Mouse (Mus musculus): ENCODE measurements around the gene Tssc4. TPM values are rescaled to one million over a fixed set of nuclear protein-coding genes. Genes with fewer than 3 reads are reported as not detected.
A peak's percentile ranks its signal among the peaks of the same experiment; 100 is the strongest.

The Tssc4 gene
- polyA plus RNA-seq, 1 experiment from 2014 or later = 94.5 TPM

DNA sequence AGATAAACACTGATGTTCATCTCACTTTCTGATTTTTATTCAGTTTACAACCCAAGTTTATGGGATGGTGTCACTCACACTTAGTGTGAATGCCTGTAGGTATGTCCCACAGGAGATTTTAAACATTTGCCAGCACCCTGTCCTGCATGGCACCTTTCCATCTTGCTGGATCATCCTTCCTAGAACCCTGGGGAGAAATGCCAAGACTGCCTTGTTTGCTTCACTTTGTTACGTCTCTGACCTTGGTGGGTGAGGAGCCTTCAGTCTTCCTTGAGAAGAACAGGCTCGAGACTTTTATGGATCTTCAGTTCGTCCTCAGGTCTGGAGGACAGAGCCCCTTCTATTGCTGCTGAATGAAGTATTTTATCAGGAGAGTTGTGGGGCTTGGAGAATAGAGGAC is 19.7 kb upstream of the Tssc4 start:
- Histone ChIP-seq H3K4me1 (peaks cover 18% of the 10 kb centered on the region), H3K27ac (replicated peaks) (no peak overlapping the region), H3K4me2 (no peak overlapping the region), H3K4me3 (replicated peaks) (no peak overlapping the region), H3K27me3 (replicated peaks) (no peaks in the 10 kb centered on the region), H3K9me3 (replicated peaks) (no peaks in the 10 kb centered on the region), H3K9ac (replicated peaks) (no peak overlapping the region), H3K36me3 (no peaks in the 10 kb centered on the region)
- 78% methylated on average over 3 of the region's 3 CpGs for WGBS
- ATAC-seq (ENCODE audit: low FRiP score) = no peak

DNA sequence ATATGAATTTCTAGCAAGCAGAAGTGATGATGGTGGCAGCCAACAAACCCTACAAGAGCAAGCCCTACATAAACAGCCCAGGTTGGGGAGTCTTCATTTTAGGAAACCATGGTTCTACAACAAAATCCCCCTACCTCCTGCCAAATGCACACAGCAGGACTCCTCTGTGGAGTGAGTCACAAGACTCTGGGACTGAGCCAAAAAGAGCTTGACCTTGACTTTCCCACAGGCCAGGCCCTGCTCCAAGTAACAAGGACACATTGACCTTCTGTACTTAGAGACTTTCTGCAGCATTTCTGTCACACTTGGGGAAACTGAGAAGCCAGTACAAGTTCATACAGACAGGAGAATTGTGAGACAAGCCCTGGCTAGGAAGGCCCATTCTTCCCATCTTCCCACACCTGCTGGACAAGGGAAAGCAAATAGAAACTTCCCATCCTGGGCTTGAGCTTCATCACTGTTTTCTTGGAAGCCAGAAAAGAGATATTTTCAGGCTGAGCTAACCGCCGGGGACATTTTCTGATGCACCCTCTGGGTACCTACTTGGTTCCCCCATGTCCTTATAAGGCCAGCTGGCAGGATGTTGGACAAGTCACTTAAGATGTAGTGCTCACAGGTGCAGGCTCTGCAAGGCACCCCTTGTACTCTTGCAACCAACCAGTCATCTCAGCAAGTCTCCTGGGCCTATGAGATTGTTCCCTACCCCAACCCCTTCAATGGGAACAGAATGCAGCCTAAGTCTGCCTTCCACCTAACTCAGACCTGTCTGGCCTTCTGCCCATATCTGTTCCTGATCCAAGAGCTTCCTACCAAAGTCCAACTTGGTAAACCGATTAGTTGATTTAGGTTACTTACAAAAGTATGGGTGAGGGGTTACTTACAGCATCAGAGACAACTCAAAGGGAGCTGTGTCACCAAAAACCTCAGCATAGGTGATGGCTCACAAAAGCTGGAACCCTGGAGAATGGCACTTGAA is 18.9 kb upstream of the Tssc4 start:
- ATAC-seq (ENCODE audit: low FRiP score) = no peak
- no peak overlapping the region for H3K4me2 ChIP-seq
- WGBS = 96% methylated on average over 3 of the region's 3 CpGs
- no peaks in the 10 kb centered on the region for H3K27me3 ChIP-seq (replicated peaks)
- H3K27ac ChIP-seq (replicated peaks) = no peak overlapping the region
- no peak overlapping the region for H3K4me3 ChIP-seq (replicated peaks)
- no peaks in the 10 kb centered on the region for H3K36me3 ChIP-seq
- no peaks in the 10 kb centered on the region for H3K9me3 ChIP-seq (replicated peaks)
- peaks cover 26% of the 10 kb centered on the region for H3K4me1 ChIP-seq
- H3K9ac ChIP-seq (replicated peaks) = no peak overlapping the region

DNA sequence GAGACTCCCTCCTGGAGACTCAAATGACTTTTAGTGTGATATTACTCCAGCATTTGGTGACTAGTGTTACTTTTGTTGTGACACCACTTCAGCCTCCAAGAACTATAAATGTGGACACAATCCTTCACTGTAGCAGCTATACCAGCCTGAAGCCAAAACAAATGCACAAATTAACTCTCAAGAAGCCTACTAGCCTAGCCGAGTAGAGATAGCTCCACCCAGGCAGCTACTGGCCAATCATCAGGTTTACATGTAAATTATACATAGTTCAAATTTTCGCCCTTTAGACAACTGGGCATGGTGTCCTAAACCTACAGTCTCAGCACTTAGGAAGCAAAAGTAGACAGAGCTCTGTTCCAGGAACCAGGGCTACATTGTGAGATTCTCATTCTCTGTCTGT is 17.7 kb upstream of the Tssc4 start:
- WGBS = 84% methylated on average over 2 of the region's 2 CpGs
- H3K4me1 ChIP-seq = peaks cover 38% of the 10 kb centered on the region
- no peaks in the 10 kb centered on the region for H3K36me3 ChIP-seq
- no peak overlapping the region for H3K4me3 ChIP-seq (replicated peaks)
- no peak for ATAC-seq (ENCODE audit: low FRiP score)
- H3K27me3 ChIP-seq (replicated peaks) = no peaks in the 10 kb centered on the region
- H3K27ac ChIP-seq (replicated peaks) = no peak overlapping the region
- no peak overlapping the region for H3K4me2 ChIP-seq
- H3K9ac ChIP-seq (replicated peaks) = no peak overlapping the region
- no peaks in the 10 kb centered on the region for H3K9me3 ChIP-seq (replicated peaks)

DNA sequence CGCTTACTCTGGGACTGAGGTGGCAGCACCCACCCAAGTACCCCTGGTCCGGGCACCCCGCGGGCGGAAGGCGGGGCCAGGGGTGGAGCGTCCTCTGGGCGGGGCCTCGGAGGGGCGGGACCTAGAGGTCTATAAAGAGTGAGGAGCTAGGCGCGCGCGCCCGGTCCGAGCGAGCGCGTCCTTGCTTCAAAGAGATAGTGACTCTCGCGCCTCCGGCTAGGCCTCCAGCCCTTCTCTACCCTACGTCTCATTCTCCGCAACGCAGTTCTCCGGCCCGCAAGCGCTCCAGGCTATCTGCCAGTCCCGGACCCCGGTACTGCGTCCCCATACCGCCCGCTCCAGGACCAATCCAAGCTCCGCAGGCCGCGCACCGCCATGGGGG is 16.4 kb upstream of the Tssc4 start, which contains the start of gene Cd81:
Gene Cd81, plus strand, starts transcription at position 114 of the 382 bp plus-strand sequence.
- WGBS = 0% methylated on average over 37 of the region's 37 CpGs
- ATAC-seq (ENCODE audit: low FRiP score) = peak; percentile 82
- H3K9ac ChIP-seq (replicated peaks) = peak within 1 kb of the TSS; percentile 93
- H3K4me3 ChIP-seq (replicated peaks) = peak within 1 kb of the TSS; percentile 87
- no peaks in the 10 kb centered on the region for H3K36me3 ChIP-seq
- no peaks in the 10 kb centered on the region for H3K27me3 ChIP-seq (replicated peaks)
- H3K9me3 ChIP-seq (replicated peaks) = no peaks in the 10 kb centered on the region
- peak within 1 kb of the TSS; percentile 88 for H3K27ac ChIP-seq (replicated peaks)
- H3K4me2 ChIP-seq = peak within 1 kb of the TSS; percentile 70
- H3K4me1 ChIP-seq = peaks cover 51% of the 10 kb centered on the region

DNA sequence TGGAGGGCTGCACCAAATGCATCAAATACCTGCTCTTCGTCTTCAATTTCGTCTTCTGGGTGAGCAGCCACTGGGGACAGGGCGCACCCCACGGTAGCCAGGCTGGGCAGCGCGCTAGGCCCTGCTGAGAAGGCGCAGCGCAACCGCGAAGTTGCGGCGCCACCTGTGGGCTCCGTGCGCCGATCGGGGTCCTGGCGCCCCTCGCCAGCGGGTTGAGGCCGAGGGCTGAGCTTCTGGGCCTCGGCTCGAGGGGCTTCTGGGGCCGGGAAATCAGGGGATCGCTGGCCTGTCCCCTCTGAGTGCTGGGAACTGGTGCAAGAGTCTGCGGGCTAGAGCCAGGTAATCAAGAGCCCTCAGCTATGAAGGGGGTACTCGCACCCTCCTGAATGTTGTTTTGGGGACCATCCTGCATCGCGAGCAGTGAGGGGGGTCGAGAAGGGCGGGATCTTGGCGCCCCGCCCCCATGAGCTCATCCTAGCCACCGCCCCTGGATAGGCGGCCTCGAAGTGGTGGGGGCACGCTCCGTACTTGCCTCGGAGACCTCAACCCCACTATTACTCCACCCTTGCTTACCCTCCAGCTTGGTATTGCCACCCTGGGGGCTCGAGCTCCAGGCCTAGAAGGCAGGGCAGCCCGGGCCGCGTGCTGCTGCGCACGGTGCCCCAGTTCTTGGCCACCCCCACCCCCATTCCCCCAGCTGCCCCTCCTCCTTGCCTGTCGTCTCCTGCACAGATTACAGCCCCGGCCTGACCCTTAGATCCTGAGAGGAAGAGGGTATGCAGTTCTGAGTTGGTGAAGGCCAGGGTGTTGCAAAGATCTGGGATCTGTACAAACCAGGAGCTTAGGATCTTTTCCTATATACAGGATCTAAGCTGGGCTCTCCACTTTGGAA is 15.8 kb upstream of the Tssc4 start:
- under 1% methylated on average over 40 of the region's 46 CpGs for WGBS
- peak overlapping the region; percentile 93 for H3K9ac ChIP-seq (replicated peaks)
- peaks cover 57% of the 10 kb centered on the region for H3K4me1 ChIP-seq

DNA sequence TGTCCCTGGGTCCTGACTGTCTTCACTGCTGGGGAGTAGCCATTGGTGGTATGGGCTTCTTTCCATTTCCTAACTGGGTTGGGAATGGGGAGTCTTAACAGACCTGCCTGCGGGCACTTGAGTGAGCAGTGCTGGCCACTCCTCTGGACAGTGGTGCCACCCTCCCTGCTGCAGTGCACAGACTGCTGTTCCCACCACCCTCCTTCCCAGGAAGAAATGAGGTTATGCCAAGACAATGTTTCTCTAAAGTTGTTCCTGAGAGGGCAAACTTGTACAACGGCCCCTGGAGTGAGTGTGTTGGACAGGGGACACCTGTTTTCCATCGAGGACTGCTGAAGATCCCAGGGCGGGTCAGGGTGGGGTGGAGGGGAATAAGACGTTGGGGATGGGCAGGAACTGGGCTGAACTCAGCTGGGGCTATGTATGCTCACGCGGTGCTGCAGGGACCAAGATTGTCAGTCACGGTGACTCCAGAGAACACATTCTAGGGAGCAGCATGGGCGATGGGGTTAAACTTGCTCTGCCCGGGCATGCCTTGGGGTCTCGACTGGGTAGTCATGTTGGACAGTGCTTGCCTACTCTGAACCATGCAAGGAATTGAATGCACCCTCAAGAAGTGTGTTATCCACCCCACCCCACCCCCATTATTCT is 15.0 kb upstream of the Tssc4 start:
- H3K4me1 ChIP-seq = peaks cover 65% of the 10 kb centered on the region
- 0 out of 2 replicates have a peak, but pooled peaks have one; percentile 23 for ATAC-seq (ENCODE audit: low FRiP score)

More for the DNA sequence above, 15.8 kb upstream of the Tssc4 start:
- Histone ChIP-seq H3K36me3 (no peaks in the 10 kb centered on the region), H3K9me3 (replicated peaks) (no peaks in the 10 kb centered on the region), H3K4me3 (replicated peaks) (peak overlapping the region; percentile 87), H3K27ac (replicated peaks) (peak overlapping the region; percentile 88), H3K27me3 (replicated peaks) (no peaks in the 10 kb centered on the region), H3K4me2 (peak overlapping the region; percentile 70)
- ATAC-seq (ENCODE audit: low FRiP score) = peak; percentile 90

DNA sequence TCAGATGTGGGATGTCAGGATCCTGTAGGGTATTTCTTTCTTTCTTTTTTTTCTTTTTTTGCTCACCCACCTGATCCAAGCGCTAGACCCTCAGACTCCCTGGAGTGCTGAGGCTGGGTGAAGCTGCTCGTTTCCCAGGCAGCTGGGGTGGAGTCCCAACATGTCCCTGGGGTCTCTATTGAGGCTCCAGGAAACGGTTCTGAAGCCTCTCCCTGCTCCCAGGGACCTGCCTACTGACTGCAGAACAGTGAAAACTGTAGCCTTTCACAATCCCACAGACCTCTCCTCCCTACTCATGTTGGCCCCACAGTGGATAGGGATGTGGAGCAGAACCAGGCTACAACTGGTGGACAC is 14.5 kb upstream of the Tssc4 start:
- Histone ChIP-seq H3K4me2 (peak overlapping the region; percentile 70), H3K9ac (replicated peaks) (peak overlapping the region; percentile 93), H3K36me3 (no peaks in the 10 kb centered on the region), H3K27ac (replicated peaks) (no peak overlapping the region), H3K27me3 (replicated peaks) (no peaks in the 10 kb centered on the region), H3K4me1 (peaks cover 69% of the 10 kb centered on the region), H3K4me3 (replicated peaks) (peak overlapping the region; percentile 87), H3K9me3 (replicated peaks) (no peaks in the 10 kb centered on the region)
- 24% methylated on average over 3 of the region's 3 CpGs for WGBS
- no peak for ATAC-seq (ENCODE audit: low FRiP score)

More for the DNA sequence above, 15.0 kb upstream of the Tssc4 start:
- Histone ChIP-seq H3K9me3 (replicated peaks) (no peaks in the 10 kb centered on the region), H3K36me3 (no peaks in the 10 kb centered on the region), H3K4me3 (replicated peaks) (peak overlapping the region; percentile 87), H3K27me3 (replicated peaks) (no peaks in the 10 kb centered on the region), H3K27ac (replicated peaks) (peak overlapping the region; percentile 88), H3K9ac (replicated peaks) (peak overlapping the region; percentile 93), H3K4me2 (peak overlapping the region; percentile 70)
- WGBS = 62% methylated on average over 11 of the region's 11 CpGs

DNA sequence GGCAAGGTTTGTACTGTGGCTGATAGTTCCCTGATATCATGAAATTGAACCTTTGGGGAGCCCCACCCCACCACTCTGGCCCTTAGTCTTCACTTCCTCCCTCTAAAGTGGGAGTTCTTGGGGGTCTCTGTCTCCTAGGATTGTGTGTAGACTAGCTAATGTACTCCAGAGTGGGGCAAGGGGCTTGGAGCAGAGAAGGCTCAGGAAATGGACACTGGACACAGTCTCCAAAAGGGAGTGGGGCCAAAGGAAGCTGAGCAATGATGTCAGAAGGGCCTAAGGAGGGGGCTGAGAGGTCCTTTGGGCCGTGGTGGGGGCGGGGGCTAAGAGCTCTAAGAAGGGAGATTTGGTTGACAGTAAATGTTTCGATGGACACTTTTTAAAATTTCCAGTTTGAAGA is 14.0 kb upstream of the Tssc4 start:
- 91% methylated on average over 3 of the region's 3 CpGs for WGBS
- no peak for ATAC-seq (ENCODE audit: low FRiP score)
- H3K4me1 ChIP-seq = peaks cover 71% of the 10 kb centered on the region
- no peaks in the 10 kb centered on the region for H3K9me3 ChIP-seq (replicated peaks)
- H3K36me3 ChIP-seq = no peaks in the 10 kb centered on the region
- H3K27me3 ChIP-seq (replicated peaks) = no peaks in the 10 kb centered on the region
- H3K4me3 ChIP-seq (replicated peaks) = peak overlapping the region; percentile 87
- H3K27ac ChIP-seq (replicated peaks) = peak overlapping the region; percentile 48
- H3K9ac ChIP-seq (replicated peaks) = peak overlapping the region; percentile 93
- H3K4me2 ChIP-seq = peak overlapping the region; percentile 70

DNA sequence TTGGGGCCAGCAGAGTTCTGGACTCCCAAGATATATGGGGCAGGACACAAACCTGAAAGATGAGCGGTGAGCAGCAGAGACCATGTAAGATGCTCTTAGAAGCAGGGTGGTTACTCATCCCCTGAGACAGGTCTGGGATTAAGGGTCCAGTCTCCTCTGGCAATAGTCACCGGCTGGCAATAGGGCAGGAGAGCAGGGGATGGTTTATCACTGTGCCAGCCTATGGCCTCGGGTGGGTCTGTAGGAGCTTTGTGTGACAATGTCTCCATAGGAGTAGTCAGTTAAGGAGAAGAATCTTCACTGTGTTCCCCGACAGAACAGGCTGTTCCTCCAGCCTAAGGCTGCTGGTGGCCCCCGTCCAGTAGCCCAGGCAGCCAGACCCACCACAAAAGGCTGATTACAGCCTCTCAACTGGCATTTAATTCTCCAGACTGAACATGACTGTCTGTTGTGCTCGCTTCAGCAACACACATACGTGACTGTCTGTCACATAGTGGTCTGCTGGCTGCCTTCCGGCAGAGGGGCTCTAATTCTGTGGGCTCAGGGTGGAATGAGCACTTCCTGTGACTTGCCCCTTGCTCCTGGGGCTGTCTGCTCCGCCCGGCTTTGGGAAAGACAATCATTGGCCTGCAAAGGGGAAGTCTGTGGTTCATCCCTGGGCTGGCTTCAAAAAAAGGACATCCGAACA is 13.4 kb upstream of the Tssc4 start:
- Histone ChIP-seq H3K4me2 (peak overlapping the region; percentile 70), H3K27me3 (replicated peaks) (no peaks in the 10 kb centered on the region), H3K4me1 (peaks cover 77% of the 10 kb centered on the region), H3K9ac (replicated peaks) (peak overlapping the region; percentile 93; the same call in 1 of the 2 replicates), H3K27ac (replicated peaks) (peak overlapping the region; percentile 48), H3K9me3 (replicated peaks) (no peaks in the 10 kb centered on the region), H3K36me3 (0 out of 2 replicates have a peak, but pooled peaks cover 1% of the 10 kb centered on the region), H3K4me3 (replicated peaks) (peak overlapping the region; percentile 87)
- no peak for ATAC-seq (ENCODE audit: low FRiP score)
- WGBS = 68% methylated on average over 11 of the region's 11 CpGs

DNA sequence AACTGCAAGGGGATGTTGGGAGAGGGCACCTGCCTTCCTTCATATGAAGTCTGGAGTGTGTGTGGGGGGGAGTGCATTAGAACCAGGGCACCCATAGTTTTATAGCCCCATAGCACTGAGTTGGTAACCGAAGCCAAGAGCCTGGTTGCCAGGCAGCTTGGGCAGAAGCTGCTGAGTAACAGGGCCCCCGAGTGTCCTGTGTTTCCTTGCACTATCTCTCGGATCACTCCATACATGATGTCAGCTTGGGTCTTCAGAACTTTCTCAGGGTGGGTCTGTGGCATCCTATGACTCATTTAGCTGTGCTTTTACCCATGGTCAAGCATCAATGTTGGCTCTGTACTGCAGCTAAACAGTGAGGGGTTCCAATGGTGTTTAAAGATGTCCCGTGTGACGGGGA is 12.0 kb upstream of the Tssc4 start:
- H3K4me3 ChIP-seq (replicated peaks) = no peak overlapping the region
- peaks cover 81% of the 10 kb centered on the region for H3K4me1 ChIP-seq
- 0 out of 2 replicates have a peak, but pooled peaks cover 3% of the 10 kb centered on the region for H3K36me3 ChIP-seq
- no peak overlapping the region for H3K9ac ChIP-seq (replicated peaks)
- no peaks in the 10 kb centered on the region for H3K9me3 ChIP-seq (replicated peaks)
- peak overlapping the region; percentile 15 for H3K4me2 ChIP-seq
- WGBS = 83% methylated on average over 5 of the region's 5 CpGs
- ATAC-seq (ENCODE audit: low FRiP score) = no peak
- no peaks in the 10 kb centered on the region for H3K27me3 ChIP-seq (replicated peaks)
- no peak overlapping the region for H3K27ac ChIP-seq (replicated peaks)
